8 mouse cellular contexts compared by ENCODE assay signal in genomic region chr2:32857584-32857983, GRCm38 (mm10). TPM values are rescaled to one million over a fixed set of nuclear protein-coding genes. Genes with fewer than 3 reads are reported as not detected.
DNase-seq lines count a peak whose midpoint lies in the region; ATAC-seq lines count a peak whose summit lies in the region.

No protein-coding gene starts in this region.

- H3K4me1 ChIP-seq in forebrain, embryonic 15.5 days, result no peaks in the 10 kb centered on the region
- H3K4me1 ChIP-seq in hindbrain, embryonic 11.5 days (replicated peaks; ENCODE audit: control insufficient read depth, insufficient read depth, low read length), result no peaks in the 10 kb centered on the region

- 3% methylated on average over 7 of the region's 7 CpGs for WGBS in forebrain, embryonic 15.5 days
- WGBS in hindbrain, embryonic 11.5 days, result 2% methylated on average over 7 of the region's 7 CpGs

- H3K9me3 ChIP-seq in forebrain, embryonic 15.5 days, result no peaks in the 10 kb centered on the region
- no peaks in the 10 kb centered on the region for H3K9me3 ChIP-seq in hindbrain, embryonic 11.5 days (ENCODE audit: control insufficient read depth, low read length)

- no peaks in the 10 kb centered on the region for H3K27me3 ChIP-seq in forebrain, embryonic 15.5 days
- H3K27me3 ChIP-seq in hindbrain, embryonic 11.5 days (ENCODE audit: control insufficient read depth, insufficient read depth, low read length), result peaks cover 2% of the 10 kb centered on the region; the same call in 1 of the 2 replicates

- peak; percentile 93 for DNase-seq in ES-CJ7 (ENCODE audit: low read depth, low spot score)
- DNase-seq in hindbrain, embryonic 11.5 days (ENCODE audit: low spot score), result peak; percentile 86
- peak; percentile 73 to 84 for DNase-seq in layer of hippocampus, postnatal 10 days (ENCODE audit: low spot score in 2 of 2)
- DNase-seq in lung, postnatal 10 days, result peak; percentile 93
- peak; percentile 68 for DNase-seq in retina, adult 2 months (ENCODE audit: low read depth, low spot score)
- DNase-seq in thymus, postnatal 14 days, result peak; percentile 81

- H3K36me3 ChIP-seq in forebrain, embryonic 15.5 days, result no peaks in the 10 kb centered on the region
- H3K36me3 ChIP-seq in hindbrain, embryonic 11.5 days (ENCODE audit: control insufficient read depth, insufficient read depth, low read length), result no peaks in the 10 kb centered on the region

- H3K4me2 ChIP-seq in forebrain, embryonic 15.5 days (replicated peaks), result no peak overlapping the region
- no peak overlapping the region for H3K4me2 ChIP-seq in hindbrain, embryonic 11.5 days (replicated peaks; ENCODE audit: low read depth, low read length)

- ATAC-seq in cerebellum, adult (ENCODE audit: insufficient number of reproducible peaks, low FRiP score, low TSS enrichment), result peak; percentile 67
- peak; percentile 51 for ATAC-seq in forebrain, embryonic 15.5 days (replicated peaks)
- ATAC-seq in hindbrain, embryonic 11.5 days (ENCODE audit: low FRiP score), result no peak

- H3K4me3 ChIP-seq in forebrain, embryonic 15.5 days, result no peak overlapping the region
- H3K4me3 ChIP-seq in hindbrain, embryonic 11.5 days (ENCODE audit: low read depth, low read length), result no peak overlapping the region

- H3K9ac ChIP-seq in forebrain, embryonic 15.5 days (replicated peaks), result no peak overlapping the region
- no peak overlapping the region for H3K9ac ChIP-seq in hindbrain, embryonic 11.5 days (ENCODE audit: low read depth, low read length)

- no peak overlapping the region for H3K27ac ChIP-seq in forebrain, embryonic 15.5 days (replicated peaks)
- H3K27ac ChIP-seq in hindbrain, embryonic 11.5 days (ENCODE audit: low read depth, low read length), result no peak overlapping the region

RNA-seq across cellular contexts. Expression of gene Stxbp1, which starts 10.5 kb away (rescaled TPM):
- 191 and 197 TPM in 2 replicates for polyA plus RNA-seq in forebrain, embryonic 15.5 days (2015; fragmentation: Nextera tagmentation; extraction: Ambion mirVana)
- 62.8 and 64.7 TPM in 2 replicates for polyA plus RNA-seq in hindbrain, embryonic 11.5 days (2014; fragmentation: Nextera tagmentation; extraction: Ambion mirVana)
- 100 to 1,000 TPM; 525 to 547 TPM for total RNA-seq in layer of hippocampus, postnatal 10 days (2021)

RNA-seq across cellular contexts. Expression of gene Fam129b, which starts 18.3 kb away (rescaled TPM):
- 33.5 TPM in 2 replicates for polyA plus RNA-seq in forebrain, embryonic 15.5 days (2015; fragmentation: Nextera tagmentation; extraction: Ambion mirVana)
- polyA plus RNA-seq in hindbrain, embryonic 11.5 days (2014; fragmentation: Nextera tagmentation; extraction: Ambion mirVana), result 11.6 and 13.1 TPM in 2 replicates
- total RNA-seq in layer of hippocampus, postnatal 10 days (2021), result 10 to 100 TPM; 22.6 to 26.3 TPM
